Mouse (Mus musculus): ENCODE measurements at regions not wholly inside any gene's neighbourhood (a gene's known extent, or its start where the extent isn't known, plus 50 kb on each side); places are given as distances from the start of the nearest gene placed in this dataset.

- Histone ChIP-seq H3K27ac (no peak overlapping the region), H3K27me3 (replicated peaks) (no peaks in the 10 kb centered on the region), H3K4me2 (no peak overlapping the region), H3K36me3 (no peaks in the 10 kb centered on the region), H3K9me3 (no peaks in the 10 kb centered on the region), H3K9ac (no peak overlapping the region), H3K4me3 (replicated peaks) (no peak overlapping the region), H3K4me1 (no peaks in the 10 kb centered on the region)
- 79% methylated on average over 6 of the region's 6 CpGs for WGBS
- no peak; the same call in 1 of the 2 replicates for ATAC-seq (ENCODE audit: insufficient read depth, low FRiP score, low read depth)
These were observed 345.4 kb upstream of the Maf start for GRCm38 (mm10) chr8:116053043-116053442.

DNA sequence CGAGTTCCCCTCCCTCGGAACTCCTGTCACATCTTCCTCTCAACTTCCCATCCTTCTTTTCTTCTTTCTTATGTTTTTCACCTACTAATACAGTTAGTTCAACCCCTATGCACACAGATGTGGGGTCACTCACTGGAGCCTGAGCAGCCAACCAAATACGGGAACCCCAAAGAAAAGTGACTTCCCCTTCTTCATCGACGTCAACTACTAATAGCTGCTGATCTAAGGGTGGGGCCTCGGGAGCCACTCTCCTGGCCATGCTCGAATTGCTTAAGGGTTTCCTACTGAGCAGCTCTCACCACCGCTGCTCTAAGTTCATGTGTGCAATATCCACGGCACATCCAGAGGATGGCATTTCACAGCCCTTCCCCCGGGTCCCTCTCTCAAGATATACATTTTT is 340.9 kb upstream of the Maf start:
- no peak overlapping the region for H3K4me3 ChIP-seq (replicated peaks)
- H3K9ac ChIP-seq, result no peak overlapping the region
- H3K9me3 ChIP-seq, result no peaks in the 10 kb centered on the region
- H3K4me1 ChIP-seq, result no peaks in the 10 kb centered on the region
- 82% methylated on average over 10 of the region's 10 CpGs for WGBS
- ATAC-seq (ENCODE audit: insufficient read depth, low FRiP score, low read depth), result no peak
- no peak overlapping the region for H3K27ac ChIP-seq
- no peak overlapping the region for H3K4me2 ChIP-seq
- no peaks in the 10 kb centered on the region for H3K36me3 ChIP-seq
- H3K27me3 ChIP-seq (replicated peaks), result no peaks in the 10 kb centered on the region

- Histone ChIP-seq H3K4me2 (no peak overlapping the region), H3K27me3 (replicated peaks) (no peaks in the 10 kb centered on the region), H3K9me3 (no peaks in the 10 kb centered on the region), H3K27ac (no peak overlapping the region), H3K4me1 (no peaks in the 10 kb centered on the region), H3K36me3 (no peaks in the 10 kb centered on the region), H3K9ac (no peak overlapping the region), H3K4me3 (replicated peaks) (no peak overlapping the region)
- no peak for ATAC-seq (ENCODE audit: insufficient read depth, low FRiP score, low read depth)
- WGBS, result 66% methylated on average over 3 of the region's 3 CpGs
These were observed 339.3 kb upstream of the Maf start for GRCm38 (mm10) chr8:116046859-116047258.

DNA sequence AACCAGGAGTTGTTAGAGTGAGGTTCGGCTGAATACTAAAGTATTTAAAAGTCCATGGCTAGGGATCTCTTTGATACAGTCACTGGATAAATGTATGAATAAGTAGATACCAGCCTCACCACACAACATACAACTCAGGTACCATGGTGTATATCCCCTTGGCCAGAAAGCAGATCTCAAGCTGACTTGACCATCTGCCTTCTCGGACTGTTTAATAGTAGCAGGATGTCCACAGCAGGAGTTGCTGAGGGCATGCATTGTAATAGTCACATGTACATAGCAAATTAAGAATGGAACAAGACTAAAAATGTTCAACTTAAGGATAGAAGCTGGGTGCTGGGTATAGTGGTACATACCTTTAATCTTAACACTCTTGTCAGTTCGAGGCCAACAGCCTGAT is 337.9 kb upstream of the Maf start:
- Histone ChIP-seq H3K4me3 (replicated peaks) (no peak overlapping the region), H3K9ac (no peak overlapping the region)
- WGBS, result 88% methylated on average over 3 of the region's 3 CpGs

DNA sequence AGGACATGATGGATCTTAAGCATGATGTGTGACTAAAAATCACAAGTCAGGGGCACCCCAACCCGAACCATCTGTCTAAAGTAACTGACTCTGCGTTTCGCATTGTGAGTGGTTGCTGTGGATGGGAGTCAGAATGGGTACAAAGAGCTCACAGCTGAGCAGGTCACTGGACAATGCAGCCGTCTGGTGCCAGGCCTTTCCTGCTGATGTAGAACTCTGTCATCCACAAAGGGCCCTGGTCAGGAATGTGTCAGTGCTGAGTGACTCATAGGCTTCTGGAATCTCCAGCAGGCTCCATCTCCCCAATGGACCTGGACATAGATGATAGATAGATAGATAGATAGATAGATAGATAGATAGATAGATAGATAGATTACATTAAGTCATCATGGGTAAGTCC is 335.8 kb upstream of the Maf start:
- Histone ChIP-seq H3K4me3 (replicated peaks) (no peak overlapping the region), H3K4me1 (no peaks in the 10 kb centered on the region), H3K9me3 (no peaks in the 10 kb centered on the region), H3K36me3 (no peaks in the 10 kb centered on the region), H3K27me3 (replicated peaks) (no peaks in the 10 kb centered on the region), H3K4me2 (no peak overlapping the region), H3K9ac (no peak overlapping the region), H3K27ac (no peak overlapping the region)
- 86% methylated on average over 4 of the region's 4 CpGs for WGBS
- no peak for ATAC-seq (ENCODE audit: insufficient read depth, low FRiP score, low read depth)

More for the DNA sequence above, 337.9 kb upstream of the Maf start:
- no peak overlapping the region for H3K4me2 ChIP-seq
- no peak for ATAC-seq (ENCODE audit: insufficient read depth, low FRiP score, low read depth)
- no peaks in the 10 kb centered on the region for H3K36me3 ChIP-seq
- no peak overlapping the region for H3K27ac ChIP-seq
- no peaks in the 10 kb centered on the region for H3K27me3 ChIP-seq (replicated peaks)
- H3K9me3 ChIP-seq, result no peaks in the 10 kb centered on the region
- no peaks in the 10 kb centered on the region for H3K4me1 ChIP-seq

DNA sequence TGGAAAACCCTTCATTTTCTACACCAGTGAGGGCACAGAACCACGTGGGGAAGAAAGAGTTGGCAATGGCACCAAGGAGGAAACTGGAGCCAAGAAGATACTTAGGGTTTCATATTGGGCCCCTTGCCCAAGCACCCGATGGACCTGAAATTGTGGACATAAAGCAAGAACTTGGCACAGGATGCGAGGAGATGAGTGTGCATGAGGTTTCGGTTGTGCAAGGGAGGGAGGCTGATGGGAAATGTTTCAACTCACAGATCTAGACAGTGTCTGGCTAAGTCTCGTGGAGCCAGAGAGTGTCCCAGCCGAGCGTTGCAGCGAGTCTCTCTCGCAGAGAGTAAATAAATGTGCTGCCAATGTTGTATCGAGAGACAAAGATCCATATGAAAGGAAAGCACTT is 323.4 kb upstream of the Maf start:
- no peak for ATAC-seq (ENCODE audit: insufficient read depth, low FRiP score, low read depth)
- Histone ChIP-seq H3K36me3 (no peaks in the 10 kb centered on the region), H3K4me2 (no peak overlapping the region), H3K9ac (no peak overlapping the region), H3K4me1 (no peaks in the 10 kb centered on the region), H3K4me3 (replicated peaks) (no peak overlapping the region), H3K9me3 (no peaks in the 10 kb centered on the region), H3K27me3 (replicated peaks) (no peaks in the 10 kb centered on the region), H3K27ac (no peak overlapping the region)
- WGBS, result 81% methylated on average over 10 of the region's 10 CpGs

- Histone ChIP-seq H3K4me2 (no peak overlapping the region), H3K36me3 (no peaks in the 10 kb centered on the region), H3K9me3 (no peaks in the 10 kb centered on the region), H3K27me3 (replicated peaks) (no peaks in the 10 kb centered on the region), H3K27ac (no peak overlapping the region), H3K4me1 (no peaks in the 10 kb centered on the region), H3K9ac (no peak overlapping the region), H3K4me3 (replicated peaks) (no peak overlapping the region)
- no peak for ATAC-seq (ENCODE audit: insufficient read depth, low FRiP score, low read depth)
- 86% methylated on average over 2 of the region's 2 CpGs for WGBS
These were observed 317.7 kb upstream of the Maf start for GRCm38 (mm10) chr8:116025321-116025720.

GRCm38 (mm10) chr8:116024811-116025210 is 317.2 kb upstream of the Maf start:
- ATAC-seq (ENCODE audit: insufficient read depth, low FRiP score, low read depth), result no peak
- H3K9me3 ChIP-seq, result no peaks in the 10 kb centered on the region
- H3K4me2 ChIP-seq, result no peak overlapping the region
- no peak overlapping the region for H3K27ac ChIP-seq
- no peaks in the 10 kb centered on the region for H3K36me3 ChIP-seq
- H3K9ac ChIP-seq, result no peak overlapping the region
- H3K4me1 ChIP-seq, result no peaks in the 10 kb centered on the region
- H3K4me3 ChIP-seq (replicated peaks), result no peak overlapping the region
- WGBS, result 71% methylated on average over 4 of the region's 4 CpGs
- H3K27me3 ChIP-seq (replicated peaks), result no peaks in the 10 kb centered on the region

DNA sequence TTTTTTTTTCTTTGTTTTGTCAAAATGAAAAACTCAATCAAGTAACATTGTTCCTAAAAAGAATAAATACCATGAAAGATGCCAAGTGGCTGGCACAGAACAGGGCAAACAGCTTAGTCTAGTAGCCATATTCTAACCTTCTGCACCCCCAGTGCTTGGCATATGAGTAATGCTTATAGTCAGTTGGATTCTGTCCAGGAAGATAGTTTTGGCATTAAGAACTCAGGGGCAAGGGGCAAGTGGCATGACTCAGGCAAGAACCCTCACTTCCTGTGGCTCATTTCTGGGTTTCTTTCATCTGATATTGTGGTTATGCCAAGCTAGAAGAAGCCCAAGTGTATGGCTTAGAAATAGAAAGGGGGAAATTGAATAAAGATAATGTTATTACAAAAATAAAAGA is 314.1 kb upstream of the Maf start:
- H3K36me3 ChIP-seq, result no peaks in the 10 kb centered on the region
- no peak for ATAC-seq (ENCODE audit: insufficient read depth, low FRiP score, low read depth)
- no peaks in the 10 kb centered on the region for H3K4me1 ChIP-seq
- no peaks in the 10 kb centered on the region for H3K9me3 ChIP-seq
- H3K9ac ChIP-seq, result no peak overlapping the region
- H3K27me3 ChIP-seq (replicated peaks), result no peaks in the 10 kb centered on the region
- H3K4me3 ChIP-seq (replicated peaks), result no peak overlapping the region
- H3K4me2 ChIP-seq, result no peak overlapping the region
- no peak overlapping the region for H3K27ac ChIP-seq

DNA sequence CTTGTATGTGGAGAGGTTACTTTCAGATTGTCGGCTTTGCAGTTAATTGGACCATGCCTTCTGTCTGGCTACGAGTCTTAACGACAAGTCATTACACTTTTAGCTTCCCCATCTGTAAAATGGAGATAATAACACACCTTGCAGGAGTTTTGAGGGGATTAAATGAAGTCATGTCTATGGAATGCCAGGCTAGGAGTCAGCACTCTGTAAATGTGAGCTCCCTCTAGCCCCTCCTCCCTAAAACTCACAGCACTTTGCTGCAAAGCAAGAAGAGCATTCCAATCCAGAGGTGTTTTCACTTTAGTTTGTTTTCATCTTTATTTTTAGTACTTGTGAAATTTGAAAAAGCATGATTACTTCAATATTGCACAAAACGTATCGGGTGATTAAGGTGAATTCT is 287.7 kb upstream of the Maf start:
- Histone ChIP-seq H3K4me3 (replicated peaks) (no peak overlapping the region), H3K9me3 (no peaks in the 10 kb centered on the region), H3K36me3 (no peaks in the 10 kb centered on the region), H3K27me3 (replicated peaks) (no peaks in the 10 kb centered on the region), H3K27ac (no peak overlapping the region), H3K4me2 (no peak overlapping the region), H3K4me1 (no peaks in the 10 kb centered on the region), H3K9ac (no peak overlapping the region)
- whole genome bisulfite sequencing, result 71% methylated on average over 5 of the region's 5 CpGs
- ATAC-seq (ENCODE audit: insufficient read depth, low FRiP score, low read depth), result no peak

GRCm38 (mm10) chr8:115991989-115992388 is 284.4 kb upstream of the Maf start:
- no peak overlapping the region for H3K27ac ChIP-seq
- 71% methylated on average over 6 of the region's 6 CpGs for WGBS
- H3K36me3 ChIP-seq, result no peaks in the 10 kb centered on the region
- no peaks in the 10 kb centered on the region for H3K9me3 ChIP-seq
- H3K27me3 ChIP-seq (replicated peaks), result no peaks in the 10 kb centered on the region
- ATAC-seq (ENCODE audit: insufficient read depth, low FRiP score, low read depth), result no peak
- H3K9ac ChIP-seq, result no peak overlapping the region
- H3K4me3 ChIP-seq (replicated peaks), result no peak overlapping the region
- H3K4me2 ChIP-seq, result no peak overlapping the region
- H3K4me1 ChIP-seq, result no peaks in the 10 kb centered on the region

DNA sequence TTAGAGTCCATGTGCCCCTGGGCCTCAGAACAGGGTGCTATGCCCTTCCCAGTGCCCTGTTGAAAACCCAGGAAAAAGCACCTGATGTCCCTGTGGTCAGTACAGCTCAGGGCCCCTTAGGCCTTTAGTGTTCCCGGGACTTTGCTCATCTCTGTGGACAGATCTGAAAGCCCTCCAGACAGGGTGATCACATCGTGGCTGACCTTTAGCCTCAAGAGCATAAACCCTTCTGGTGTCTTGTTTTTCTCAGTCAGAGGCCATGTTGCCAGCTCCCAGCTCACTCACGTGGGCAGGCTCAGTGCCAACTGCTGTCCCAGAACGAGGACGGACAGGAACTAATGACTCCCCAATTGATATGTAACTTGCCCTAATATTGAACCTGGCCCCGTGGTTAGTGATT is 275.8 kb upstream of the Maf start:
- Histone ChIP-seq H3K4me2 (no peak overlapping the region), H3K4me3 (replicated peaks) (no peak overlapping the region), H3K4me1 (no peaks in the 10 kb centered on the region), H3K36me3 (no peaks in the 10 kb centered on the region), H3K9me3 (no peaks in the 10 kb centered on the region), H3K27ac (no peak overlapping the region), H3K27me3 (replicated peaks) (no peaks in the 10 kb centered on the region), H3K9ac (no peak overlapping the region)
- WGBS, result 57% methylated on average over 6 of the region's 6 CpGs
- no peak for ATAC-seq (ENCODE audit: insufficient read depth, low FRiP score, low read depth)

GRCm38 (mm10) chr8:115982326-115982725 is 274.7 kb upstream of the Maf start:
- Histone ChIP-seq H3K27ac (no peak overlapping the region), H3K4me2 (no peak overlapping the region), H3K27me3 (replicated peaks) (no peaks in the 10 kb centered on the region), H3K9ac (no peak overlapping the region), H3K4me1 (no peaks in the 10 kb centered on the region), H3K9me3 (no peaks in the 10 kb centered on the region), H3K4me3 (replicated peaks) (no peak overlapping the region), H3K36me3 (no peaks in the 10 kb centered on the region)
- ATAC-seq (ENCODE audit: insufficient read depth, low FRiP score, low read depth), result no peak
- 70% methylated on average over 3 of the region's 3 CpGs for WGBS

Data from stomach, embryonic 15.5 days (tissue).